Mouse (Mus musculus): ENCODE data around the gene Armc5. TPM values are rescaled to one million over a fixed set of nuclear protein-coding genes. Genes with fewer than 3 reads are reported as not detected.

Gene Armc5
- polyA plus RNA-seq, 1 experiment from 2014 or later = 15.2 TPM

GRCm38 (mm10) chr7:128248081-128249042 lies 11.2 kb downstream of the Armc5 start:
- H3K9me3 ChIP-seq = no peaks in the 10 kb centered on the region
- peak overlapping the region; percentile 62 for H3K4me2 ChIP-seq
- WGBS = 81% methylated on average over 10 of the region's 10 CpGs
- H3K36me3 ChIP-seq = peaks cover 16% of the 10 kb centered on the region
- H3K27me3 ChIP-seq = peaks cover 11% of the 10 kb centered on the region
- no peak for ATAC-seq (ENCODE audit: low FRiP score)
- H3K4me3 ChIP-seq = peak overlapping the region; percentile 41; the same call in 1 of the 2 replicates
- no peak overlapping the region; the same call in 1 of the 2 replicates for H3K9ac ChIP-seq
- peaks cover 36% of the 10 kb centered on the region for H3K4me1 ChIP-seq (replicated peaks)
- no peak overlapping the region for H3K27ac ChIP-seq

GRCm38 (mm10) chr7:128249998-128250397 lies 12.9 kb downstream of the Armc5 start:
- H3K4me3 ChIP-seq = no peak overlapping the region
- no peak overlapping the region for H3K4me2 ChIP-seq
- 75% methylated on average over 5 of the region's 5 CpGs for WGBS
- H3K9ac ChIP-seq = no peak overlapping the region
- ATAC-seq (ENCODE audit: low FRiP score) = no peak
- no peaks in the 10 kb centered on the region for H3K9me3 ChIP-seq
- H3K27me3 ChIP-seq = peaks cover 11% of the 10 kb centered on the region
- peaks cover 36% of the 10 kb centered on the region for H3K4me1 ChIP-seq (replicated peaks)
- peaks cover 4% of the 10 kb centered on the region for H3K36me3 ChIP-seq
- H3K27ac ChIP-seq = no peak overlapping the region

DNA sequence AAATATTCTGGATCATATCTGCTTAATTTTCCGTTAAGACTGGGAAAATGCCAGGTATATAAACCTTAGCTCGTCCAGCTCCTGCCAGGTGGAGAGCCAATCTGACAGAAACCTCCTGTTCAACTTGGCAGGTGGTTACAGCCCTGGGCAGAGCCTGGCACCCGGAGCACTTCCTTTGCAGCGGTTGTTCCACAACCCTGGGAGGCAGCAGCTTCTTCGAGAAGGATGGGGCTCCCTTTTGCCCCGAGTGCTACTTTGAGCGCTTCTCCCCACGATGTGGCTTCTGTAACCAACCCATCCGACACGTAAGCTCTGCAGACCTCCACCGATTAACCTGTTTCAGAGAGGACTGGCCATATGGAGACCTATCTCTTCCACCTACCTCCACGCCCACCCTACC lies 14.8 kb downstream of the Armc5 start:
- no peaks in the 10 kb centered on the region for H3K9me3 ChIP-seq
- H3K4me3 ChIP-seq = 0 out of 2 replicates have a peak overlapping the region, but pooled peaks have one; percentile 38
- peak overlapping the region; percentile 59 for H3K4me2 ChIP-seq
- no peak for ATAC-seq (ENCODE audit: low FRiP score)
- H3K9ac ChIP-seq = peak overlapping the region; percentile 68; the same call in 1 of the 2 replicates
- peaks cover 22% of the 10 kb centered on the region for H3K4me1 ChIP-seq (replicated peaks)
- H3K27ac ChIP-seq = no peak overlapping the region
- H3K27me3 ChIP-seq = peaks cover 9% of the 10 kb centered on the region
- peaks cover 3% of the 10 kb centered on the region for H3K36me3 ChIP-seq
- WGBS = 65% methylated on average over 12 of the region's 12 CpGs

GRCm38 (mm10) chr7:128252609-128253008 lies 15.5 kb downstream of the Armc5 start:
- ATAC-seq (ENCODE audit: low FRiP score) = peak; percentile 69
- Histone ChIP-seq H3K4me3 (peak overlapping the region; percentile 38), H3K9me3 (no peaks in the 10 kb centered on the region), H3K4me1 (replicated peaks) (peaks cover 17% of the 10 kb centered on the region), H3K4me2 (peak overlapping the region; percentile 59), H3K27ac (no peak overlapping the region), H3K36me3 (peaks cover 3% of the 10 kb centered on the region), H3K9ac (peak overlapping the region; percentile 68), H3K27me3 (peaks cover 9% of the 10 kb centered on the region)
- WGBS = 11% methylated on average over 24 of the region's 24 CpGs

DNA sequence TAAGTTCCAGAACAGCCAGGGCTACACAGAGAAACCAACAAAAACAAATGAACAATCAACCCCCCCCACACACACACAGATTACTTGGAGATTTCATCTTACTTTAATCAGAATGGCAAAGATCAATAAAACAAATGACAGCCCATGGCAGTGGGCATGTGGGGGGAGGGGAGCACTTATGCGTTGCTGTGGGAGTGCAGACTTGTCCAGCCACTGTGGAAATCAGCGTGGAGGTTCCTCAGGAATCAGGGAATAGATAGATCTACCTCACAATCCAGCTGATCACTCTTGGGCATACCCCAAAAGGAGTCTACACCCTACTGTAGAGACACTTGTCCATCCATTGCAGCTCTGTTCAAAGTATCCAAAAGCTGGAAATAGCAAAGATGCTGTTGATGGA lies 17.8 kb downstream of the Armc5 start:
- WGBS = 63% methylated on average over 2 of the region's 2 CpGs
- Histone ChIP-seq H3K4me1 (replicated peaks) (peaks cover 14% of the 10 kb centered on the region), H3K27ac (no peak overlapping the region), H3K9me3 (no peaks in the 10 kb centered on the region), H3K27me3 (peaks cover 9% of the 10 kb centered on the region), H3K4me2 (no peak overlapping the region), H3K4me3 (no peak overlapping the region), H3K36me3 (peaks cover 1% of the 10 kb centered on the region), H3K9ac (no peak overlapping the region)
- ATAC-seq (ENCODE audit: low FRiP score) = no peak

- no peak overlapping the region for H3K4me2 ChIP-seq
- no peak overlapping the region for H3K4me3 ChIP-seq
- no peak overlapping the region for H3K9ac ChIP-seq
- H3K27ac ChIP-seq = no peak overlapping the region
- H3K4me1 ChIP-seq (replicated peaks) = peaks cover 14% of the 10 kb centered on the region
- H3K9me3 ChIP-seq = no peaks in the 10 kb centered on the region
- WGBS = 88% methylated on average over 5 of the region's 5 CpGs
- H3K36me3 ChIP-seq = no peaks in the 10 kb centered on the region
- peaks cover 9% of the 10 kb centered on the region for H3K27me3 ChIP-seq
- ATAC-seq (ENCODE audit: low FRiP score) = no peak
Observed at GRCm38 (mm10) chr7:128255757-128256156, 18.6 kb downstream of the Armc5 start.

DNA sequence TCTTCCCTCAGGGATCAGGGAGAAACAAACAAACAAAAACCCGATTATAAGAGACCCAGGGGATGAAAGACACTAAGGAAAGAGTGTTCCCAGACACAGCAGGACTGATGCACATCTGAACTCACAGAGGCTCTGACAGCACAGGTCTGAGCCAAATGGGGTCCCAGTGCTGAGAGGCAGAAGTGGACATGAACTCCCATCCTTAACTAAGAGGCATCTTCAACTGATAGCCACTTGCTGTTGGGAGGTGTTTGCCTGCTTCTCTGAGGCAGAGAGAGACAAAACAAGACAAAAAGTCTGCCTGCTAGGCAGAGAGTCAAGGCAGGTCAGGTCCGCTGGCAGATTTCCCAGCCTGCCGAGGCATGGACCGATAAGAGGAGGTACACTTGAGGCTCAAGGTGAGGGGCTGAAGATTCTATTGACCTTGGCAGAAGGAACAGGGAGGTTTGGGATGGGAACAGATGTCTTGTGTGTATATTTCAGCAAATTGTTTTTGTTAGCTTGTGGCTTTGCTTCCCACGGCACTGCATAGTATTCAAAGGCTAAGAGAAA lies 19.7 kb downstream of the Armc5 start:
- H3K9ac ChIP-seq = no peak overlapping the region
- peaks cover 3% of the 10 kb centered on the region for H3K27me3 ChIP-seq
- H3K4me2 ChIP-seq = no peak overlapping the region
- no peak for ATAC-seq (ENCODE audit: low FRiP score)
- peaks cover 11% of the 10 kb centered on the region for H3K4me1 ChIP-seq (replicated peaks)
- no peak overlapping the region for H3K4me3 ChIP-seq
- H3K9me3 ChIP-seq = no peaks in the 10 kb centered on the region; the same call in 1 of the 2 replicates
- WGBS = 53% methylated on average over 5 of the region's 5 CpGs
- no peaks in the 10 kb centered on the region for H3K36me3 ChIP-seq
- H3K27ac ChIP-seq = no peak overlapping the region

DNA sequence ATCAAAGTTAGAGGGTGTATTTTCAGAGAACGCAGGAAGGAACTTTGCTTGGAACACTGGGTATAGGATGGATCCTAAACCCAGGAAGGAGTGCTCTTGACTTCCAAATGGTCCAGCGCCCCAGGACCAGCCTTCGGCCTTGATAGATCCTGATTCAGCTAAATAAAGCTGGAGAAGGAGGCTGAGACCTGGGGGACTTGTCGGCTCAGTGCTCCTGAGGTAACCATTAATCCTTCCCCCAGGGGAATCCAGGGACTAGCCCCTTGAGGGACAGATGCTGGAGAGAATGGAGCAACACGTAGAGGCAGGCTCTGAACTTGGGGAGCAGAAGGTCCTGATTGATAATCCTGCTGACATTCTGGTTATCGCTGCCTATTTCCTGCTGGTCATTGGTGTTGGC lies 28.3 kb downstream of the Armc5 start, which contains the start of gene Slc5a2:
Gene Slc5a2, plus strand, starts transcription at position 247 of the 400 bp plus-strand sequence.
- no peak within 1 kb of the TSS for H3K9ac ChIP-seq
- peaks cover under 1% of the 10 kb centered on the region for H3K36me3 ChIP-seq
- no peak for ATAC-seq (ENCODE audit: low FRiP score)
- no peaks in the 10 kb centered on the region for H3K4me1 ChIP-seq (replicated peaks)
- H3K27ac ChIP-seq = no peak within 1 kb of the TSS
- no peaks in the 10 kb centered on the region; the same call in 1 of the 2 replicates for H3K9me3 ChIP-seq
- no peak within 1 kb of the TSS for H3K4me2 ChIP-seq
- no peak within 1 kb of the TSS for H3K4me3 ChIP-seq
- no peaks in the 10 kb centered on the region for H3K27me3 ChIP-seq
- 88% methylated on average over 6 of the region's 6 CpGs for WGBS

DNA sequence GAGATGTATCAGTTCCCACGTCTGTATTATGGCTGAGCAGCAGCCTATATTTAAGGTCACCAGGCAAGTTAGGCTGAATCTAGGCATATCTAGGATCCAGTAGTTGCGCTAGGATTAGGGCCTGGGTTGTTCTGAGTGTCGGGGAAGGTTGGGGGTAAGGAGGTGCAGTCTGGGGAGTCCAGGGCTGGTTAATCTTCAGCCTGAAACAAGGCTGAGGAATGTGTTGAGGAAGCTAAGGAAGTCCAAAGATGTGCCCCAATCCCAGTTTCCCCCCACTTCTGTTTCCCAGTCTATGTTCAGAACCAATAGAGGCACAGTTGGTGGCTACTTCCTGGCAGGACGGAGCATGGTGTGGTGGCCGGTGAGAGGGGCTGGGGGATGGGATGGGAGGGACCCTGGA lies 28.9 kb downstream of the Armc5 start:
- H3K9me3 ChIP-seq = no peaks in the 10 kb centered on the region; the same call in 1 of the 2 replicates
- no peak overlapping the region for H3K27ac ChIP-seq
- 90% methylated on average over 5 of the region's 5 CpGs for WGBS
- H3K4me2 ChIP-seq = no peak overlapping the region
- no peak overlapping the region for H3K9ac ChIP-seq
- peaks cover 7% of the 10 kb centered on the region for H3K36me3 ChIP-seq
- no peak overlapping the region for H3K4me3 ChIP-seq
- no peak for ATAC-seq (ENCODE audit: low FRiP score)
- no peaks in the 10 kb centered on the region for H3K4me1 ChIP-seq (replicated peaks)
- no peaks in the 10 kb centered on the region for H3K27me3 ChIP-seq

GRCm38 (mm10) chr7:128267391-128267790 lies 30.2 kb downstream of the Armc5 start:
- H3K27ac ChIP-seq = no peak overlapping the region
- peaks cover 21% of the 10 kb centered on the region for H3K36me3 ChIP-seq
- no peaks in the 10 kb centered on the region for H3K9me3 ChIP-seq
- no peaks in the 10 kb centered on the region for H3K4me1 ChIP-seq (replicated peaks)
- no peak overlapping the region for H3K4me2 ChIP-seq
- no peak overlapping the region for H3K4me3 ChIP-seq
- WGBS = 67% methylated on average over 13 of the region's 13 CpGs
- no peaks in the 10 kb centered on the region for H3K27me3 ChIP-seq
- H3K9ac ChIP-seq = no peak overlapping the region
- no peak for ATAC-seq (ENCODE audit: low FRiP score)

GRCm38 (mm10) chr7:128267813-128268212 lies 30.7 kb downstream of the Armc5 start:
- no peak overlapping the region for H3K9ac ChIP-seq
- H3K36me3 ChIP-seq = peaks cover 24% of the 10 kb centered on the region
- H3K4me3 ChIP-seq = no peak overlapping the region
- H3K4me1 ChIP-seq (replicated peaks) = no peaks in the 10 kb centered on the region
- WGBS = 83% methylated on average over 7 of the region's 7 CpGs
- H3K4me2 ChIP-seq = no peak overlapping the region
- ATAC-seq (ENCODE audit: low FRiP score) = no peak
- no peaks in the 10 kb centered on the region for H3K9me3 ChIP-seq
- no peak overlapping the region for H3K27ac ChIP-seq
- H3K27me3 ChIP-seq = no peaks in the 10 kb centered on the region

DNA sequence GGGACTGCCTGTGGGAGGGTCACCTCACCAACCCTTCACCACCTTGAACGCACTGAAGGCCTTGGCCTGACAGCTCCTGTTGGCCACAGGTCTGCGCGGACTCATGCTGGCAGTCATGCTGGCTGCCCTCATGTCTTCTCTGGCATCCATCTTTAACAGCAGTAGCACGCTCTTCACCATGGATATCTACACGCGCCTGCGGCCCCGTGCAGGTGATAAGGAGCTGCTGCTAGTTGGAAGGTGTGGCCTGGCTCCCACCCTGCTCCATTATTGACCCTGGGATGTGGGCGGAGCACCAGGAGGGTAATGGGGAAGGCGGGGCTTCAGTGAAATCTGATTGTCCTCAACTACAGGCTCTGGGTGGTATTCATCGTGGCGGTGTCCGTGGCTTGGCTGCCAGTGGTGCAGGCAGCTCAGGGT lies 33.3 kb downstream of the Armc5 start:
- Histone ChIP-seq H3K4me2 (no peak overlapping the region), H3K27ac (no peak overlapping the region), H3K9ac (no peak overlapping the region), H3K9me3 (no peaks in the 10 kb centered on the region), H3K27me3 (no peaks in the 10 kb centered on the region), H3K36me3 (peaks cover 50% of the 10 kb centered on the region), H3K4me1 (replicated peaks) (no peaks in the 10 kb centered on the region), H3K4me3 (no peak overlapping the region)
- ATAC-seq (ENCODE audit: low FRiP score) = no peak
- WGBS = 65% methylated on average over 13 of the region's 13 CpGs

All from hindbrain, embryonic 13.5 days (tissue).